9 mouse cellular contexts compared by ENCODE assay signal in the genomic region with DNA sequence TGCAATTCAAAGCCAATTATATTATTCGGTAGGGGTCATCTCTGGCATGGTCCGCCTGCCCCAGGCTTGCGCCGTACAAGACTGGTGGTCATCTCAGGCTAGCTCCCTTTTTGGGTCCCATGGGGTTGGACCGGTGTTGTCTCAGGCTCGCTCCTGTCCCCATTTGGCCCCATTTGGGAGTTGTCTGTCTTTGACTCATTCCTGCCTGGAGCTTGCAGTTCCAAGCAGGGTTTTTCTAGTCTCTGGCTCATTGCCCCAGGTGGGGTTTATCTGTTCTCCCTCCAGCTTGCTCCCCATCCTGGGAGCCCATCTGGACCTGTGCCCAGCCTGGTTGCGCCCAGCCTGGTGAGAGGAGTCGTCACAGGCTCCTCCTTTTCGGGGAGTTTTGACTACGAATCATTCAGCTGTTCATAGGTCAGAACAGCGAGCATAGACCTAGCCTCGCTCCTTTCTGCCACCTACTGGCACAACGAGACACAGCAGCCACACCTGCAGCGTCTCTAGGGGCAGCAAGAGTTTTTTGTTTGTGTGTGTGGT. TPM values are rescaled to one million over a fixed set of nuclear protein-coding genes. Genes with fewer than 3 reads are reported as not detected.
DNase-seq lines count a peak whose midpoint lies in the region; ATAC-seq and TF ChIP-seq lines count a peak whose summit lies in the region.
"Had no signal": no experiment of that assay in that cellular context is flagged by ENCODE, and none has a peak within 500 bp of the region (broad histone marks: within the 10 kb centered on the region; RNA-seq: fewer than 3 reads in every experiment).

No protein-coding gene starts in this region.

- H3K9me3 ChIP-seq in ES-Bruce4 (replicated peaks; ENCODE audit: control insufficient read depth, insufficient read depth, low read length, poor library complexity, severe bottlenecking) = no peaks in the 10 kb centered on the region
- H3K9me3 ChIP-seq in forebrain, embryonic 15.5 days = no peaks in the 10 kb centered on the region

- no peak overlapping the region for H3K27ac ChIP-seq in ES-Bruce4 (ENCODE audit: insufficient read depth, low read length)
- H3K27ac ChIP-seq in forebrain, embryonic 15.5 days (replicated peaks) = no peak overlapping the region
- H3K27ac ChIP-seq: macrophage had no signal

- peak; percentile 80 for DNase-seq in cerebellum, adult 11 months
- DNase-seq in heart, postnatal 25 days (ENCODE audit: low spot score) = peak; percentile 13
- peak; percentile 60 to 83 for DNase-seq in layer of hippocampus, adult 18-20 months (ENCODE audit: low spot score in 2 of 2)
- DNase-seq in lung, adult 18-20 months = peak; percentile 51 to 62
- peak; percentile 32 to 39 for DNase-seq in thymus, adult 18-20 months

- H3K4me1 ChIP-seq in ES-Bruce4 (ENCODE audit: control insufficient read depth, insufficient read depth, low read length) = no peaks in the 10 kb centered on the region
- peaks cover 4% of the 10 kb centered on the region for H3K4me1 ChIP-seq in forebrain, embryonic 15.5 days

- peak overlapping the region; percentile 33 for H3K4me2 ChIP-seq in forebrain, embryonic 15.5 days (replicated peaks)

- intact Hi-C loops in heart, postnatal 25 days (cut with DNase I) = loop anchor here (2.0 kb wide), 1 partner anchor 38 kb away; no protein-coding TSS in a partner anchor

- peak; percentile 86 for TF ChIP-seq CTCF in ES-Bruce4 (IDR thresholded peaks at IDR 0.05; ENCODE audit: low read depth, low read length)

- no peak for TF ChIP-seq EP300 in ES-Bruce4 (IDR thresholded peaks at IDR 0.05; ENCODE audit: insufficient read depth, low read depth, low read length)

- peak overlapping the region; percentile 57 for H3K9ac ChIP-seq in ES-Bruce4 (ENCODE audit: low read depth, poor library complexity, severe bottlenecking)
- no peak overlapping the region for H3K9ac ChIP-seq in forebrain, embryonic 15.5 days (replicated peaks)

- no peaks in the 10 kb centered on the region for H3K27me3 ChIP-seq in ES-Bruce4 (ENCODE audit: control insufficient read depth, insufficient read depth, low read length, poor library complexity, severe bottlenecking)
- H3K27me3 ChIP-seq in forebrain, embryonic 15.5 days = no peaks in the 10 kb centered on the region

- H3K36me3 ChIP-seq in ES-Bruce4 (ENCODE audit: control insufficient read depth, insufficient read depth, low read length, poor library complexity, severe bottlenecking) = no peaks in the 10 kb centered on the region
- H3K36me3 ChIP-seq in forebrain, embryonic 15.5 days = no peaks in the 10 kb centered on the region

- WGBS in forebrain, embryonic 15.5 days = 29% methylated on average over 14 of the region's 14 CpGs

- TF ChIP-seq POLR2A in ES-Bruce4 (IDR thresholded peaks at IDR 0.05; ENCODE audit: insufficient read depth, low read length) = no peak

- H3K4me3 ChIP-seq in ES-Bruce4 (ENCODE audit: low read depth, low read length) = peak overlapping the region; percentile 72
- H3K4me3 ChIP-seq in forebrain, embryonic 15.5 days = peak overlapping the region; percentile 16; the same call in 1 of the 2 replicates

- peak; percentile 73 for ATAC-seq in forebrain, embryonic 15.5 days (replicated peaks)
- peak; percentile 86 for ATAC-seq in neutrophil, adult 5-6 weeks (ENCODE audit: extremely low read depth, insufficient number of reproducible peaks, low FRiP score, poor library complexity, severe bottlenecking)

RNA-seq across cellular contexts. Expression of a gene that starts 44.4 kb away (rescaled TPM):
- 3.6 and 4.7 TPM in 2 replicates for polyA plus RNA-seq in ES-Bruce4 (2011; ENCODE audit: insufficient read depth, insufficient read length, low read depth, missing spikeins)
- 37.4 and 38.3 TPM in 2 replicates for polyA plus RNA-seq in forebrain, embryonic 15.5 days (2015; fragmentation: Nextera tagmentation; extraction: Ambion mirVana)
- not detected for total RNA-seq in heart, postnatal 25 days (2021)
- 100 to 1,000 TPM; 423 to 433 TPM for total RNA-seq in layer of hippocampus, adult 18-20 months (2021)
- 0.12 TPM in 1 of 2 replicates, not detected in the other for total RNA-seq in neutrophil, adult 5-6 weeks (2017)
- polyA plus RNA-seq: macrophage had no signal

RNA-seq across cellular contexts. Expression of a gene that starts 54.8 kb away (rescaled TPM):
- polyA plus RNA-seq in ES-Bruce4 (2011; ENCODE audit: insufficient read depth, insufficient read length, low read depth, missing spikeins) = 20.6 and 23.9 TPM in 2 replicates
- polyA plus RNA-seq in forebrain, embryonic 15.5 days (2015; fragmentation: Nextera tagmentation; extraction: Ambion mirVana) = 11.4 and 13.0 TPM in 2 replicates
- total RNA-seq in heart, postnatal 25 days (2021) = 1 to 10 TPM; 4.4 to 4.6 TPM
- 10 to 100 TPM; 11.3 to 14.9 TPM for total RNA-seq in layer of hippocampus, adult 18-20 months (2021)
- total RNA-seq in neutrophil, adult 5-6 weeks (2017) = 48.5 TPM in 2 replicates

Comparison
In these comparisons a context has a peak if more than half of its experiments do, and no peak if none do; other contexts are left out.
1. DNase-seq: peak in every context shown above with its lines; median percentile 80 in cerebellum, adult 11 months; 72 in layer of hippocampus, adult 18-20 months; 56 in lung, adult 18-20 months; 36 in thymus, adult 18-20 months; 13 in heart, postnatal 25 days.
2. RNA of a gene that starts 44.4 kb away (total RNA-seq): 423 to 433 TPM in layer of hippocampus, adult 18-20 months; 0.12 TPM in neutrophil, adult 5-6 weeks and not detected in heart, postnatal 25 days; every median in the first group is over 100 times any median in the second.